Mouse (Mus musculus) lung, postnatal 10 days (tissue): ENCODE results near the gene Ttc12.
A peak's percentile ranks its signal among the peaks of the same experiment; 100 is the strongest.

Experiments
- DNase-seq: peaks from one replicate; pipeline ENCODE4 v3.0.0; 2021

Gene Ttc12

GRCm38 (mm10) chr9:49488912-49489895 lies 3.2 kb upstream of the Ttc12 start:
- DNase-seq, result peak; percentile 87

DNA sequence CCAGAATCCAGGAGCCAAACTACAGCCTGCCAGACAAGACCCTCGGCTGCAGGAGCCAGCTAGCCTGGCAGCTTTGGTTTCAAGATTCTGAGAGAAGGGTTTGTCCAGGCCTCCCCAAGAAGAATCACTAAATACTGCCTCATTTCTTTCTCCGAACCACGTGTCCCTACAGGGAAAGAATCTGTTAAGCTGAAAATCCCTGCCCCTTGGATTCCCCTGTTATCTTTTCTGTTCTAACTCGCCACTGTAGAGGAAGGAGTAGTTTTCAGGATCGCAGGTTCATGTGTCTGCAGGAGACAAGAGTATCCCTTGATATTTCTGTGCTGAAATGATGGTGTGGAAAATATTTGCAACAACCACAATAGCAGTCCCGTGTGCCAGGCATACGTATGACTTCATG lies 2.2 kb upstream of the Ttc12 start:
- no peak for DNase-seq

DNA sequence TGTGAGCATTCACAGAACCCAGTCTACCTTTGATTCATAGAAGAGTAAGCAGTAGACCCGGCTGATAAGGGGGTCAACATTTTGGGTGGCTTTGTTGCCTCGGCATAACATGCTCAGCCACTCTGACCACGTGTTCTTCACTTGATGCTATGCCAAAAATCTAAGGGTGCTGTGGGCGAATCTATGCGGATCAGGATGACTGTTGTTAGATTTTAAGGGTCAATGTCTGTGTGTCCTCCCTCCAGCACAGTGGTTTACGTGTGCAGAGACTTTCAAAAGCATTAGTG lies 1.6 kb upstream of the Ttc12 start:
- no peak for DNase-seq

DNA sequence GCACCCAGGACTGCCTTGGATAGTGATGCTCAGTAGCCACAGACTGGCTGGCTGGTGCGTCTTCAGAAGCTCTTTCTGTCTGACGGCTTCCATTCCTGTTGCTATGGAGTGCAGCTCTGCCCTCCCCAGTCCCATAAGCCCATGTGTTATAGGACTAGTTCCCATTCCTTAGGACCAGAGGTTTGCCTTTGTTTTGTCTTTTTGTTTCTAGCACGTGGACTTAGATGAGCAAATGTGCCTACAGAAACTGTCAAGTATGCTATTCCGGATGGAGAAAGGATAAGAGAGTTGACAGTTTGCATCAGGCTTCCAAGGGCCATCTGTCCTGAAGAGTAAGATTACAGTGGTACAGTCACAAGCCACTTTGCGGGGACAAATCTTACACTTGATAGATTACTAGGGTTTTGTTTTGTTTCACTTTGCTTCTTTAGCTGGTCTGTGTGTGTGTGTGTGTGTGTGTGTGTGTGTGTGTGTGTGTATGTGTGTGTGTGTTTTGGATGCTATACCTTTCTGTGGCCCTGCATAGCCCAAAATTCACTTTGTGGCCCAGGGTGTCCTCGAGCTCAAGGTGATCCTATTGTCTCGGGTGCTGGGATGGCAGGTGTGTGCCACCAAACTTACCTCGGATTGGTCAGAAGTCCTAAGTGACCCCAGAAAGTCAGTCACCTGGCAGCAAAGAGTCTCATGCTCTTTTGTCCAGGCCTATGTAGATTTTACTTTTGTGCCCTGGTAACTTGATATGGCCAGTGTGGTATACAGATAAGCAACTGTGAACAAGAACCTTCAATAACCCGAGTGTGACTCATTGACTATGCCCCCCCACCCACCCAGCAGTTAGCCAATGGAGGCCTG lies 1.0 kb upstream of the Ttc12 start:
- DNase-seq, result no peak

GRCm38 (mm10) chr9:49485250-49485891 lies 654 bp downstream of the Ttc12 start:
- peak; percentile 68 for DNase-seq

GRCm38 (mm10) chr9:49483316-49483715 lies 2.7 kb downstream of the Ttc12 start:
- no peak for DNase-seq

- no peak for DNase-seq
These were observed 13.9 kb downstream of the Ttc12 start for GRCm38 (mm10) chr9:49472126-49472525.

GRCm38 (mm10) chr9:49470946-49471345 lies 15.1 kb downstream of the Ttc12 start:
- peak; percentile 6 for DNase-seq

DNA sequence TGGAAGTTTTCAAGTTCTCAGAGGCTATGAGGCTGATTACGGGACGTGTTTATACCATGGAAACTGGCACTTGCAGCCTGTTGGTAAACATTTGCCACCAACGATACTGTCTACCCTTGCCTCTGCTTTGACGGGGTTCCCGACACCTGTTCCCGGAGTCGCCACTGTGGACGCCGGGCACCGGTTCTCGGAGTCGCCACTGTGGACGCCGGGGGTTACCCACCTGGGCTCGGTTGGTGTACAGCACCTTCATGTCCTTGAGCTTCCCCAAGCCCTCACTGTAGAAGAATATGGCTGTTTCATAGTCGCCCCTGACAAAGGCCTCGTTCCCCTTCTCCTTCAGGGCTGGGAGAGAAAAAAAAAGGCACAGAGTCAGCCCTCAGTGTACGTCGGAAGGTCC lies 16.0 kb downstream of the Ttc12 start:
- DNase-seq, result no peak

GRCm38 (mm10) chr9:49456136-49456535 lies 29.9 kb downstream of the Ttc12 start:
- no peak for DNase-seq

- no peak for DNase-seq
These were observed 33.6 kb downstream of the Ttc12 start for GRCm38 (mm10) chr9:49452396-49452795.

- no peak for DNase-seq
These were observed 35.5 kb downstream of the Ttc12 start for GRCm38 (mm10) chr9:49450491-49450890.

DNA sequence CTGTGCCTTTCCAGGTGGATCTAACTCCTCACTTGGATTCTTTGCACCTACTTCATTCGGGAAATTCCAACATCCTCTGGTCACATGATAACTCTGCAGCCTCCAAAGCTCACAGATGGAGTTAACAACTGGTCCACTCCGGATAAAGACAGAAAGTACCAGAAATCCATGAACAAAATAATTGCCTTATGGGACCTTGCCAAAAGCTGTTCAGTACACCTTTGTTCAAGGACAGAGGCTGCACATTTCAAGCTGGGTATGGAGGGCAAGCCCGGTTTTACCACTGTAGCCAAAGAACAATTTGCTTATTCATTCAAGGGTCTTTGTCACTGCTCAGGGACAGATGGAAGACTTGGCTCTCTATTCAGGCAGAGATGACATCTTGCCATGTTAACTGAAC lies 43.4 kb downstream of the Ttc12 start:
- DNase-seq, result no peak

GRCm38 (mm10) chr9:49427478-49427877 lies 58.5 kb downstream of the Ttc12 start:
- DNase-seq, result no peak

DNA sequence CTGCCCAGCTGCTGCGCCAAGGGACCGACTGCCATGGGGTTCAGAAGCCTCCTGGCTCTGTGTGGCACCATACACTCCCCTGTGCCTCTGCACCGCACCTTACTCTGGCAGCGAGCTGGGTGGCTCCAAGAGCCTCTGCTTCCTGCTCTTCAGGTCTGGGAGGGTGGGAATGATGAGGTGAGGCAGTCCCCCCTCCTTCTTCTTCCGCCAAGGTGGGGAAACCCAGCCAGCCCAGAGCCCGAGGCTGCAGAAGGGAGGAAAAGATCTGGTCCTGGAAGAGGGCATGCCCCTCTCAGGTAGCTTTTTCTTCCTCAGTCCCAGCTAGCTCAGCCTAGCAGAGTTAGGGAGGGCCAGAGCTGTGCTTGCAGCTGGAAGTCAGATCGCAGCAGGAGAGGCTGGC lies 59.1 kb downstream of the Ttc12 start, which contains the start of gene Ankk1:
TSS of gene Ankk1 (minus strand) at position 101 of the 400 bp plus-strand sequence.
- no peak for DNase-seq

GRCm38 (mm10) chr9:49425585-49425984 lies 60.4 kb downstream of the Ttc12 start:
- DNase-seq, result no peak

GRCm38 (mm10) chr9:49423866-49424265 lies 62.2 kb downstream of the Ttc12 start:
- DNase-seq, result no peak

GRCm38 (mm10) chr9:49410621-49411020 lies 75.4 kb downstream of the Ttc12 start:
- DNase-seq, result no peak

- DNase-seq, result no peak
These were observed 79.0 kb downstream of the Ttc12 start for GRCm38 (mm10) chr9:49407028-49407427.

GRCm38 (mm10) chr9:49403711-49404110 lies 82.3 kb downstream of the Ttc12 start:
- no peak for DNase-seq

DNA sequence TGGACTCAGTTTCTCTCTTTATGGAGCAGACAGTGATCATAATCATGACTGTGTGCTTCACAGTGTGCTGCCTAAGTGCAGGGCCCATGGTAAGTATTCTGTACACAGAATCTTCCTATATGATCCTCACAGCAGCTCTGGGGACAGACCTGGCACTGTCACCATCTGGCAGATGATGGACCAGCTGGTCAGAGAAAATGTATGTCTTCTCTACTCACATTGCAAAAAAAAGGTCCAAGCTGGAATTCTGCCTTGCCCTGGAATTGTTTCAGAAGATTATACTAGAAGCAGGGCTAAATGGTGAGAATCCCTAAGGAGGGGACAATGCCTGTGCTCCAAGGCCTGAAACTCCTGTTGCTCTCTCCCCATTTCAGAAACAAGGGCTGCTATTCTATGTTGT lies 90.0 kb downstream of the Ttc12 start:
- no peak for DNase-seq

GRCm38 (mm10) chr9:49392242-49392641 lies 93.8 kb downstream of the Ttc12 start:
- no peak for DNase-seq
